Mouse (Mus musculus) layer of hippocampus, adult 2 months (tissue): ENCODE measurements around the gene Tbc1d8b. TPM values are rescaled to one million over a fixed set of nuclear protein-coding genes. Genes with fewer than 3 reads are reported as not detected.

ENCODE experiments used
- DNase-seq, 2 experiments: peaks; one replicate each; pipeline ENCODE4 v3.0.0; 2022; ENCODE audit warnings: low spot score in 2 of 2
- H3K27ac ChIP-seq: fragments of 200-600 bp; 2 replicates; pipeline ENCODE4 v1.8.1; 2022
- H3K4me3 ChIP-seq: fragments of 200-600 bp; 2 replicates; pipeline ENCODE4 v1.8.1; 2022; ENCODE audit warnings: mild to moderate bottlenecking
- CTCF ChIP-seq: fragments of 200-600 bp; conservative IDR thresholded peaks from 2 replicates; pipeline ENCODE4 v1.8.1; 2022; ENCODE audit warnings: antibody characterized with exemption, mild to moderate bottlenecking, moderate library complexity
- total RNA-seq, 2 experiments: library from RNA; stranded (reverse); gene quantifications; 2 replicates each; pipeline ENCODE4 v1.2.3; 2021

The Tbc1d8b gene
- total RNA-seq, 2 experiments from 2014 or later = 9.8 to 13.9 TPM

- TF ChIP-seq CTCF = peak; percentile 81
- Histone ChIP-seq H3K27ac (no peak overlapping the region), H3K4me3 (no peak overlapping the region)
- DNase-seq = peak in 1 of 2 experiments; percentile 17
Observed at GRCm38 (mm10) chrX:139762546-139762945, 77.8 kb downstream of the Tbc1d8b start.

DNA sequence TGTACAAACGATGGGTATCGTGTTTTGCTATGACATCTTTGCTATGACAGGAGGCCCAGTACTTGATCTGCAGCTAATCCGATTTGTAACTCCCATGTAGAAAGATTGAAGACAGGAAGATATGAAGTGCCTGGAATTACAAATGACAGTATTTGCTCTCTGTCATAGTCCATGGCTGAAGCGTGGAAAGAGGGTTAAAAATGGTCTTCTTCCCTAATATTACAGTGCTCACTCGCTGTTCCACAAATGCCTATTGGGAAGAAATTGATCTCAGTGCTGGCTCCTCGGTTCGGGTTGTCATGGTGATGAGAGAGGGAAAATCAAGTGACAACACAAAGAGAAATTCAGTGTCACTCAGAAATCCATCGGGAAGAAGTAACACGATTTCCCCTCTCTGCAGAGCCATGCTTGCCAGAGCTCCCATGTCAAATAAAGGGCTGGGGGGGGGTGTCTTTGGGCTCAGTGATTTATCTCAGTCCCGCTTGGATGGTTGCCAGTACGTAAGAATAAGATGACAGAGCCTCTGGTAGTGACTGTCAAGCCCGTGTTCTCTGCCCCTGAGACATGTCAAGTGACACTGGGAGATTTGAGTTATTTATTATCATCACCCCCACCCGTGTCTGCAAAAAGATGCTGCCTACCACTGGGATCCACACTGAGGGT lies 85.3 kb downstream of the Tbc1d8b start:
- Histone ChIP-seq H3K27ac (no peak overlapping the region), H3K4me3 (no peak overlapping the region)
- DNase-seq = no peak
- no peak for TF ChIP-seq CTCF

DNA sequence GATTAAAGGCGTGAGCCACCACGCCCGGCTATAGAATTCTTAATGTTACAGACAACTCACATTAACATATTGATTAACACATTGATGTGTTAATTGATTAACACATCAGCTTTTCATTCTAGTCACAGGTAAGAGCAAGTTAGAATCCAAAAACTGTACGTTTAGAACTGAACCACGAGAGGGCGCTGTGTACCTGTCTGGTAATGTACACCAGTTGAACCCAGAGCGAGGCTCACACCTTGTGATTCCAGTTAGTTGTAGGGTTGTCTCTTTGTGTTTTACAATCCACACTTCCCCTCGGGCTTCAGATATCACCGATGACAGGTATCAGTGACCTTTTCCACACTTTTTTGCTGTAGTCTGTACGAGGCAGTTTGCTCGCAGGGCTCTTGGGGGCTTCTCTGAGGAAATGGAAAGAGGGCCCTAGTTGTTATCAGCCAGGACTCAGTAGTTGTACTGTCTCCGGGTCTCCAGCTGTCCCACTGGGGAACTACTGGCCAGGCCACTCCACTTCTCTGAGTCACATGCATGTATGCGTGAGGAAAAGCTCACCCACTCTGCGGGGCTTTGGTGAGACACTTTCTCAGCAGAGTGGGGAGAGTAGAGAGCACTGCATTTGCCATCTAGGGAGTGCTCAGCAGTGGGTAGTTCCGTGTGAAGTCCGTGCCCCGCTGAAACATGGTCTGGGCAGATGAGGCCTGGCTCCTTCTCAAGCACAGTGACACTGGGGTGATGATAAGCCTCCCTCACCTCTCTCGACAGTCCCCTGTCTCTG lies 89.7 kb downstream of the Tbc1d8b start:
- peak; percentile 11 to 59 for DNase-seq
- Histone ChIP-seq H3K27ac (no peak overlapping the region), H3K4me3 (no peak overlapping the region)
- TF ChIP-seq CTCF = peak; percentile 82

GRCm38 (mm10) chrX:139775084-139775612 lies 90.4 kb downstream of the Tbc1d8b start:
- no peak for TF ChIP-seq CTCF
- no peak for DNase-seq
- Histone ChIP-seq H3K4me3 (no peak overlapping the region), H3K27ac (no peak overlapping the region)

- Histone ChIP-seq H3K27ac (no peak overlapping the region), H3K4me3 (no peak overlapping the region)
- no peak for TF ChIP-seq CTCF
- no peak for DNase-seq
Observed at GRCm38 (mm10) chrX:139777357-139777756, 92.6 kb downstream of the Tbc1d8b start.

GRCm38 (mm10) chrX:139778886-139779285 lies 94.1 kb downstream of the Tbc1d8b start:
- no peak for DNase-seq
- TF ChIP-seq CTCF = no peak
- Histone ChIP-seq H3K4me3 (no peak overlapping the region), H3K27ac (no peak overlapping the region)

- H3K27ac ChIP-seq = no peak overlapping the region
- no peak overlapping the region for H3K4me3 ChIP-seq
- no peak for TF ChIP-seq CTCF
- DNase-seq = no peak
Observed at GRCm38 (mm10) chrX:139779401-139779800, 94.6 kb downstream of the Tbc1d8b start.

DNA sequence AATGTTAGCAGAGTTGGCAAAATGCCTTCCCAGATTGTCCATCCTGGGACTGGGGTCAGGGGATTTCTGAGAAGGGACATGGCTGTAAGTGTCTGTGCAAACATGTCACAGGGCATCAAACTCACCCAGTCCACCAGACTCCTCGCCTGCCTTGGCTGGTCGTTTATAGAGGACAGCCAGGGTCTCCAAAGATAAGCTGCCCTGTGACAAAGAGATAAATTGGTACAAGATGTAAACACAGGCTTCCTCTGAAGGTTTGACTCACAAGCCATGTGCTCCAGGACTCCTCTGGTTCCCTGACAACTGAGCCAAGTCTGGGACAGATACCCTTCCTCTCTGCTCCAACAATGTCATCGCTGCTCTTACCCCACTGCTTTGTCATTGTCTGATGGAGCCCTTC lies 96.2 kb downstream of the Tbc1d8b start:
- H3K4me3 ChIP-seq = no peak overlapping the region
- H3K27ac ChIP-seq = no peak overlapping the region
- DNase-seq = no peak
- no peak for TF ChIP-seq CTCF

DNA sequence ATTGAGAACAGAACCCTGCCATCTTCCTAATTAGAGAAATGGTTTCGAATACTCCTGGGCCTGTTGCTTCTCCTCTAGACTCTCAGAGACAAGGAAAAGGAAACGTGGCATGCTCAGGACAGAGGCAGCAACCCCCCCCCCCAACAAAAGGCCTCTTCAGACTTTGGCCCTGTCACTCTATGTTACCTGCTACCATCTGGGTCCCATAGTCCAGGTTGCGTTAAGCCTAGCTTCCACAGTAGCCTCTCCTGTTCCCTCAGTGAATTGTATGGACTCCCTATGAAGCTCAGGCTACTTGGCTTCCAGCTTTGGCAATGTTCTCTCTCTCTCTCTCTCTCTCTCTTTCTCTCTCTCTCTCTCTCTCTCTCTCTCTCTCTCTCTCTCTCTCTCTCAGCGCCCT lies 96.8 kb downstream of the Tbc1d8b start:
- no peak for TF ChIP-seq CTCF
- Histone ChIP-seq H3K4me3 (no peak overlapping the region), H3K27ac (no peak overlapping the region)
- DNase-seq = no peak

DNA sequence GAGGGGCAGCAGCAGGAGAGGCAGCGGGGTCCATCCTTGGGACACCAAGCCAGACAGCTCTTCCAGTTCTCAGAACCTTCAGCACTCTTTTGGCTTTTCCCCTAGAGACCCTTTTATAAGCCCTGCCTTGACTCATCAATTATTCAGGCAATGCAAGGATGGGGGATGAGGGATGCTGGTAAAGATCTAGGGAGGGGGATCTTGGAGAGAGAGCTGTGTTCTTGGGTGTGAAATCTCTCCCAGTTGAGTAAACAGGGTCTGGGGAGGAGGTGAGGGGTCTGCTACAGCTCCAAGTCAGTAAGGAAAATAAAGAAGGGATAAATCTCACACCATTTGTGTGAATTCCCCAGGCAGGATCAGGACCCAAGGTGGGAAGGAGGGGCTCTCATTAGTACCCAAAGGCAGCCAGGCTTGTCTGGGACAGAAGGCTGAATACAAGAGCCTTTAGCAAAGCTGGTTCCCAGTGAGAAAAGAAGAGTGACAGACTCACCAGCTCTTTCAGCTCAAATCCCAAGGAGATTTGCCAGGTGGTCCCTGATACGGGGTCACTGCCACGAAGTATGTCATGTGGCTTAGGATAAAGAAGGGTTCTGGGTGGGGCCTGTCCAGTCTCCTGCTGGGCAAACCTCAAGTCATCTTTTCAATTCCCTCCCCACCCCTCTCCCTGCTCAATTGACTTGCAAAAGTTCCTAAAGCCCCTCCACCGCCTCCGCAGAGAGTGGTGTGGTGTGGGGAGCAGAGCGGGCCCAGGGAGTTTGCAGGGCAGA lies 97.7 kb downstream of the Tbc1d8b start, which contains the start of gene Ripply1:
Gene Ripply1, minus strand, starts transcription at position 76 of the 767 bp plus-strand sequence.
- no peak for DNase-seq
- H3K27ac ChIP-seq = no peak within 1 kb of the TSS
- H3K4me3 ChIP-seq = no peak within 1 kb of the TSS
- no peak for TF ChIP-seq CTCF

DNA sequence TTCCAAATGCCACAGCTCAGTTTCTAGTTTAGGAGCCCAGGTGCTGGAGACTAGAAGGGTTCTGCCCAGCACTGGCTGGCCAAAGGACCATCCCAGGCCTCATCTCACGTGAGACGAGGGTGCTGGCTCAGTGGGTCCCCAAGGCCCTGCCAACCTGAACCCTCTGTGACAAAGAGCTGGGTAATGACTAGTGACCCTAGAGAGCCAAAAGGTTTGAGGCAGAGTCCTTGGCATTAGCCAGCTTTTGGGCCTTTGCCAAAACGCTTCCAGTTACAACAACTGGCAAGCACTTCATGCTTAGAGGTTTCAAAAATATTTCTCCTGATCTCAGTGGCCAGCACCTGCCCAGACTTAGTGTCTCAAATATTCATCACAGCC lies 98.2 kb downstream of the Tbc1d8b start:
- Histone ChIP-seq H3K4me3 (no peak overlapping the region), H3K27ac (no peak overlapping the region)
- no peak for TF ChIP-seq CTCF
- no peak for DNase-seq

DNA sequence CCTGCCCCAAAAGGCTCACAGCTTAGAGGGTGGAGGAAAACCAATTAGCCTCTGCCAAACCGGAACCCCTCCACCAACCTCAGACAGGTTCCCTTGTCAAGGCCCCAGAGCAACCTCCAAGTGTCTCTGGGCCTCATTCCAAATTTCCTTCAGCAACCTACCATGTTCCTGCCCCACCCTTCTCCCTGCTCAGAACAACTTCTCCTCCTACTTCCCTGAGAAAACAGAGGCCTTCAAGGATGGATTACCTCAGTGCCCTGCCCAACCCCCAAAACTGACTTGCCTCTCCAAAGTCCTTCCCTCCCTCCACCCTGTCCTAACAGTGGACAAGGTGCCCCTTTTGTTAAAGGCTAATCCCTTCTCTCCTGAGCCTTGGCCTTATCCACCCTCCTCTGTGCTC lies 101.0 kb downstream of the Tbc1d8b start:
- DNase-seq = no peak
- H3K4me3 ChIP-seq = no peak overlapping the region
- TF ChIP-seq CTCF = no peak
- H3K27ac ChIP-seq = no peak overlapping the region
